Mouse (Mus musculus) thymus, postnatal 0 days (tissue): ENCODE results near the gene Acadl. TPM values are rescaled to one million over a fixed set of nuclear protein-coding genes. Genes with fewer than 3 reads are reported as not detected.

ENCODE experiments used
- DNase-seq: peaks from one replicate; pipeline ENCODE4 v3.0.0-alpha.2; 2015; ENCODE audit warnings: low spot score
- polyA plus RNA-seq: library from polyadenylated mRNA; unstranded; fragments of >200 nt; fragmentation: Nextera tagmentation; extraction: Ambion mirVana; gene quantifications from 2 replicates; pipeline ENCODE4 v1.2.1, GENCODE M21; 2015

Acadl gene
- polyA plus RNA-seq, 1 experiment from 2014 or later = 89.0 TPM

GRCm38 (mm10) chr1:66792838-66793466 lies 70.1 kb downstream of the Acadl start:
- no peak for DNase-seq

DNA sequence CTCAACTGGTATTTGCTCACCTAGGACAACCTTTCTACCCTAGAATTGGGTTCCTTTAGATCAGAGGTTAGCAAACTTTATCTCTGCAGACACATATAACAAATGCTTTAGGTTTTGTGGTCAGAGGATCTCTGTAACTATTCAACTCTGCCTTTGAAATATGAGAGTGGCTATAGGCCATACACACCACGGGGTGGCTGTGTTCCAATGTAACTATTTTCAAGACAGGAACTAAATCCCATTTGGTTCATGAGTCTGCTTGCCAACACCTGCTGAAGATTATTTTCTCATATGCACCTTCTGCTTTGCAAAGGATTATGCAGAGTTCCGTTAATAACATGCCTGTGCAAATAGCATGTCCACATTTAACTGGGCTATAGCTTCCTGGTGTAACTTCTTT lies 80.8 kb downstream of the Acadl start:
- no peak for DNase-seq

DNA sequence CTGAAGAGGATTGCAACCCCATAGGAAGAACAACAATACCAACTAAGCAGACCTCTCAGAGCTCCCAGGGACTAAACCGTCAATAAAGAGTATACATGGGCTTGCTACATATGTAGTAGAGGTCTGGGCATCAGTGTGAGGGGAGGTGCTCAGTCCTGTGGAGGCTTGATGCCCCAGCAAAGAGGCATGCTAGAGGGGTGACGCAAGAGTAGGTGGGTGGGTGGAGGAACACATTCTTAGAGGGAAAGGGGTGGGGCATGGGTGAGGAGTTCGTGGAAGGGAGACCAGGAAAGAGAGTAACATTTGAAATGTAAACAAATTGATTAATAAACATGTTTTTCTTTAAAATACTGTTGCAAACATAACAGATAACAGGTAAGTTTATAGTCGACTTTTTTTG lies 82.0 kb downstream of the Acadl start:
- DNase-seq = no peak

Other genes starting within 250 kb of the Acadl start
- gene Rpe, start 162.4 kb downstream of the Acadl start, polyA plus RNA-seq = 59.8 and 62.5 TPM in 2 replicates
- gene Kansl1l, start 45.7 kb downstream of the Acadl start, polyA plus RNA-seq = 21.3 and 25.3 TPM in 2 replicates
- gene Myl1, start 82.1 kb upstream of the Acadl start, polyA plus RNA-seq = 15.3 and 20.8 TPM in 2 replicates
- gene Lancl1, start 175.6 kb upstream of the Acadl start, polyA plus RNA-seq = 132 and 133 TPM in 2 replicates